25 mouse cellular contexts compared by ENCODE assay signal in genomic region chr5:64414519-64414918, GRCm38 (mm10).
DNase-seq lines count a peak whose midpoint lies in the region; ATAC-seq lines count a peak whose summit lies in the region.
"Had no signal": no experiment of that assay in that cellular context is flagged by ENCODE, and none has a peak within 500 bp of the region (broad histone marks: within the 10 kb centered on the region; RNA-seq: fewer than 3 reads in every experiment).

No protein-coding gene starts in this region.

- no peak overlapping the region for H3K4me3 ChIP-seq in liver, embryonic 16.5 days (ENCODE audit: low read depth, low read length)
- H3K4me3 ChIP-seq in liver, embryonic 11.5 days (ENCODE audit: low read depth, low read length) = no peak overlapping the region
- no peak overlapping the region for H3K4me3 ChIP-seq in midbrain, embryonic 16.5 days (ENCODE audit: low read depth, low read length)
- H3K4me3 ChIP-seq: embryonic facial prominence, embryonic 10.5 days; embryonic facial prominence, embryonic 12.5 days; erythroblast, embryonic 14.5 days; forebrain, embryonic 13.5 days; forebrain, embryonic 15.5 days had no signal

- H3K4me1 ChIP-seq in liver, embryonic 16.5 days (ENCODE audit: control insufficient read depth, low read depth, low read length) = peaks cover 13% of the 10 kb centered on the region
- H3K4me1 ChIP-seq in liver, embryonic 11.5 days (replicated peaks; ENCODE audit: control insufficient read depth, insufficient read depth, low read length) = no peaks in the 10 kb centered on the region; the same call in none of the 2 replicates
- no peaks in the 10 kb centered on the region for H3K4me1 ChIP-seq in midbrain, embryonic 16.5 days (ENCODE audit: control insufficient read depth, insufficient read depth, low read length)
- H3K4me1 ChIP-seq: embryonic facial prominence, embryonic 10.5 days; embryonic facial prominence, embryonic 12.5 days; forebrain, embryonic 13.5 days; forebrain, embryonic 15.5 days had no signal

- no peak overlapping the region for H3K9ac ChIP-seq in liver, embryonic 16.5 days (ENCODE audit: low read depth, low read length)
- H3K9ac ChIP-seq in liver, embryonic 11.5 days (ENCODE audit: low read depth, low read length) = no peak overlapping the region
- H3K9ac ChIP-seq in midbrain, embryonic 16.5 days (ENCODE audit: low read depth, low read length) = no peak overlapping the region
- H3K9ac ChIP-seq: embryonic facial prominence, embryonic 12.5 days; forebrain, embryonic 13.5 days; forebrain, embryonic 15.5 days; forebrain, postnatal 0 days had no signal

- 0 out of 2 replicates have a peak overlapping the region, but pooled peaks have one; percentile 19 for H3K4me2 ChIP-seq in liver, embryonic 16.5 days (ENCODE audit: low read depth, low read length)
- no peak overlapping the region for H3K4me2 ChIP-seq in liver, embryonic 11.5 days
- no peak overlapping the region for H3K4me2 ChIP-seq in midbrain, embryonic 16.5 days (ENCODE audit: low read length)
- H3K4me2 ChIP-seq: embryonic facial prominence, embryonic 12.5 days; forebrain, embryonic 13.5 days; forebrain, embryonic 15.5 days had no signal

- no peak overlapping the region for H3K27ac ChIP-seq in liver, embryonic 16.5 days (ENCODE audit: low read length)
- H3K27ac ChIP-seq in liver, embryonic 11.5 days (ENCODE audit: low read depth, low read length) = no peak overlapping the region
- no peak overlapping the region for H3K27ac ChIP-seq in midbrain, embryonic 16.5 days (ENCODE audit: low read length)
- H3K27ac ChIP-seq: embryonic facial prominence, embryonic 10.5 days; embryonic facial prominence, embryonic 12.5 days; forebrain, embryonic 13.5 days; forebrain, embryonic 15.5 days had no signal

- DNase-seq in liver, embryonic 11.5 days (ENCODE audit: low spot score) = no peak
- no peak for DNase-seq in left cerebral cortex, adult 8-10 months (ENCODE audit: low spot score in 2 of 2)
- DNase-seq: adrenal gland, adult 8-10 months; adrenal gland, postnatal 14 days; B cell, adult 2 months; cerebellum, adult 11 months; cerebellum, adult 18-20 months; cerebellum, adult 8-10 months; cerebellum, adult 9-11 months; cerebellum, postnatal 14 days; cerebellum, postnatal 36 days; forebrain, postnatal 0 days had no signal

- ATAC-seq in liver, embryonic 16.5 days (ENCODE audit: low read depth) = peak; percentile 37; the same call in 1 of the 2 replicates
- ATAC-seq in liver, embryonic 11.5 days (replicated peaks; ENCODE audit: low FRiP score) = no peak
- peak; percentile 84 for ATAC-seq in erythroid progenitor cell, adult 5-6 weeks (replicated peaks; ENCODE audit: low FRiP score, poor library complexity, severe bottlenecking)
- ATAC-seq in midbrain, embryonic 16.5 days = no peak
- ATAC-seq: activated CD4-positive, CD25-positive, alpha-beta regulatory T cell, adult 4 months; CD4-positive, CD25-positive, alpha-beta regulatory T cell, adult 4 months; forebrain, embryonic 13.5 days; forebrain, embryonic 15.5 days; forebrain, postnatal 0 days; Patski had no signal

- H3K27me3 ChIP-seq in liver, embryonic 16.5 days (ENCODE audit: control insufficient read depth, insufficient read depth, low read depth, low read length) = no peaks in the 10 kb centered on the region
- no peaks in the 10 kb centered on the region for H3K27me3 ChIP-seq in liver, embryonic 11.5 days (replicated peaks; ENCODE audit: control insufficient read depth, insufficient read depth, low read length)
- no peaks in the 10 kb centered on the region for H3K27me3 ChIP-seq in midbrain, embryonic 16.5 days (ENCODE audit: control insufficient read depth, insufficient read depth, low read depth, low read length)
- H3K27me3 ChIP-seq: CH12.LX; embryonic facial prominence, embryonic 12.5 days; forebrain, embryonic 13.5 days; forebrain, embryonic 15.5 days; Patski had no signal

- no peaks in the 10 kb centered on the region for H3K36me3 ChIP-seq in liver, embryonic 16.5 days (ENCODE audit: control insufficient read depth, insufficient read depth)
- H3K36me3 ChIP-seq in liver, embryonic 11.5 days (ENCODE audit: control insufficient read depth, insufficient read depth, low read length) = no peaks in the 10 kb centered on the region
- no peaks in the 10 kb centered on the region for H3K36me3 ChIP-seq in midbrain, embryonic 16.5 days (ENCODE audit: control insufficient read depth, insufficient read depth, low read length)
- H3K36me3 ChIP-seq: embryonic facial prominence, embryonic 10.5 days; embryonic facial prominence, embryonic 12.5 days; forebrain, embryonic 15.5 days; G1E had no signal

- no peaks in the 10 kb centered on the region for H3K9me3 ChIP-seq in liver, embryonic 16.5 days (replicated peaks; ENCODE audit: control insufficient read depth, low read length)
- H3K9me3 ChIP-seq in liver, embryonic 11.5 days (ENCODE audit: control insufficient read depth, low read length) = no peaks in the 10 kb centered on the region
- H3K9me3 ChIP-seq in midbrain, embryonic 16.5 days (replicated peaks; ENCODE audit: control insufficient read depth, low read length, poor library complexity, severe bottlenecking) = no peaks in the 10 kb centered on the region
- H3K9me3 ChIP-seq: embryonic facial prominence, embryonic 10.5 days; embryonic facial prominence, embryonic 12.5 days; forebrain, embryonic 13.5 days; forebrain, embryonic 15.5 days; G1E had no signal

- 51% methylated on average over 5 of the region's 5 CpGs for WGBS in liver, embryonic 16.5 days (ENCODE audit: insufficient replicate concordance)
- WGBS in liver, embryonic 11.5 days = 70% methylated on average over 5 of the region's 5 CpGs
- WGBS in midbrain, embryonic 16.5 days = 90% methylated on average over 5 of the region's 5 CpGs

Comparison
In these comparisons a context has a peak if more than half of its experiments do, and no peak if none do; other contexts are left out.
1. ATAC-seq: peak in liver, embryonic 16.5 days (single experiment) and erythroid progenitor cell, adult 5-6 weeks (single experiment); none in liver, embryonic 11.5 days (single experiment) and midbrain, embryonic 16.5 days (single experiment).